In genomic region chr2:155590876-155591275, GRCm38 (mm10) we compare ENCODE assay signal across 14 mouse cellular contexts. TPM values are rescaled to one million over a fixed set of nuclear protein-coding genes. Genes with fewer than 3 reads are reported as not detected.
A peak's percentile ranks its signal among the peaks of the same experiment; 100 is the strongest.
DNase-seq lines count a peak whose midpoint lies in the region; ATAC-seq lines count a peak whose summit lies in the region.
"Had no signal": no experiment of that assay in that cellular context is flagged by ENCODE, and none has a peak within 500 bp of the region (broad histone marks: within the 10 kb centered on the region; RNA-seq: fewer than 3 reads in every experiment).

No protein-coding gene starts in this region.

- 0 out of 2 replicates have a peak, but pooled peaks cover 4% of the 10 kb centered on the region for H3K27me3 ChIP-seq in heart, embryonic 13.5 days (replicated peaks)
- H3K27me3 ChIP-seq in embryonic facial prominence, embryonic 10.5 days (replicated peaks; ENCODE audit: low read depth, poor library complexity, severe bottlenecking): no peaks in the 10 kb centered on the region
- H3K27me3 ChIP-seq in kidney, embryonic 16.5 days (ENCODE audit: insufficient read depth, low read length): no peaks in the 10 kb centered on the region
- H3K27me3 ChIP-seq in liver, embryonic 16.5 days (ENCODE audit: control insufficient read depth, insufficient read depth, low read depth, low read length): no peaks in the 10 kb centered on the region
- H3K27me3 ChIP-seq: embryonic facial prominence, embryonic 12.5 days had no signal

- intact Hi-C loops in left cerebral cortex, postnatal 36 days (cut with DNase I): no loop called here

- no peak for ATAC-seq in heart, embryonic 13.5 days (ENCODE audit: extremely low read depth, insufficient number of reproducible peaks, low FRiP score, low TSS enrichment)
- no peak for ATAC-seq in kidney, embryonic 16.5 days (ENCODE audit: low FRiP score, low TSS enrichment)
- no peak for ATAC-seq in liver, embryonic 16.5 days (ENCODE audit: low read depth)
- ATAC-seq: inflammation-experienced regulatory T-cells, adult 6 months had no signal

- DNase-seq in heart, adult 18-20 months: no peak
- no peak for DNase-seq in embryonic facial prominence, embryonic 10.5 days (ENCODE audit: low spot score)
- DNase-seq in left cerebral cortex, postnatal 36 days (ENCODE audit: low spot score in 2 of 2): no peak
- no peak for DNase-seq in cerebellum, adult 8-10 months
- no peak for DNase-seq in layer of hippocampus, postnatal 36 days
- DNase-seq: adrenal gland, postnatal 14 days; cerebellum, adult 11-12 months; thymus, postnatal 25 days had no signal

- 85% methylated on average over 2 of the region's 2 CpGs for WGBS in heart, embryonic 13.5 days
- 84% methylated on average over 2 of the region's 2 CpGs for WGBS in embryonic facial prominence, embryonic 10.5 days
- 89% methylated on average over 2 of the region's 2 CpGs for WGBS in kidney, embryonic 16.5 days
- 80% methylated on average over 2 of the region's 2 CpGs for WGBS in liver, embryonic 16.5 days (ENCODE audit: insufficient replicate concordance)

- H3K36me3 ChIP-seq in heart, embryonic 13.5 days: peaks cover 4% of the 10 kb centered on the region; the same call in 1 of the 2 replicates
- H3K36me3 ChIP-seq in embryonic facial prominence, embryonic 10.5 days (replicated peaks): no peaks in the 10 kb centered on the region
- H3K36me3 ChIP-seq in kidney, embryonic 16.5 days (ENCODE audit: insufficient read depth, low read length): no peaks in the 10 kb centered on the region
- H3K36me3 ChIP-seq in liver, embryonic 16.5 days (ENCODE audit: control insufficient read depth, insufficient read depth): no peaks in the 10 kb centered on the region; the same call in 1 of the 2 replicates
- H3K36me3 ChIP-seq: embryonic facial prominence, embryonic 12.5 days had no signal

- no peaks in the 10 kb centered on the region for H3K9me3 ChIP-seq in heart, embryonic 13.5 days
- H3K9me3 ChIP-seq in embryonic facial prominence, embryonic 10.5 days: no peaks in the 10 kb centered on the region
- no peaks in the 10 kb centered on the region for H3K9me3 ChIP-seq in kidney, embryonic 16.5 days (ENCODE audit: low read length)
- no peaks in the 10 kb centered on the region for H3K9me3 ChIP-seq in liver, embryonic 16.5 days (replicated peaks; ENCODE audit: control insufficient read depth, low read length)
- H3K9me3 ChIP-seq: embryonic facial prominence, embryonic 12.5 days had no signal

- H3K4me1 ChIP-seq in heart, embryonic 13.5 days: peaks cover 14% of the 10 kb centered on the region
- peaks cover 18% of the 10 kb centered on the region for H3K4me1 ChIP-seq in embryonic facial prominence, embryonic 10.5 days
- peaks cover 11% of the 10 kb centered on the region for H3K4me1 ChIP-seq in kidney, embryonic 16.5 days (ENCODE audit: insufficient read depth, low read length)
- H3K4me1 ChIP-seq in liver, embryonic 16.5 days (ENCODE audit: control insufficient read depth, low read depth, low read length): peaks cover 56% of the 10 kb centered on the region

- no peak overlapping the region for H3K27ac ChIP-seq in heart, embryonic 13.5 days (replicated peaks)
- no peak overlapping the region for H3K27ac ChIP-seq in embryonic facial prominence, embryonic 10.5 days (replicated peaks)
- H3K27ac ChIP-seq in kidney, embryonic 16.5 days (ENCODE audit: low read length): no peak overlapping the region
- peak overlapping the region; percentile 89 for H3K27ac ChIP-seq in liver, embryonic 16.5 days (ENCODE audit: low read length)

- peak overlapping the region; percentile 89 for H3K9ac ChIP-seq in heart, embryonic 13.5 days
- 0 out of 2 replicates have a peak overlapping the region, but pooled peaks have one; percentile 82 for H3K9ac ChIP-seq in kidney, embryonic 16.5 days (replicated peaks; ENCODE audit: low read length)
- peak overlapping the region; percentile 83; the same call in 1 of the 2 replicates for H3K9ac ChIP-seq in liver, embryonic 16.5 days (ENCODE audit: low read depth, low read length)

- H3K4me3 ChIP-seq in heart, embryonic 13.5 days: no peak overlapping the region
- peak overlapping the region; percentile 62; the same call in 1 of the 2 replicates for H3K4me3 ChIP-seq in embryonic facial prominence, embryonic 10.5 days
- no peak overlapping the region for H3K4me3 ChIP-seq in kidney, embryonic 16.5 days (ENCODE audit: low read length)
- H3K4me3 ChIP-seq in liver, embryonic 16.5 days (ENCODE audit: low read depth, low read length): peak overlapping the region; percentile 81

- peak overlapping the region; percentile 79; the same call in 1 of the 2 replicates for H3K4me2 ChIP-seq in heart, embryonic 13.5 days
- no peak overlapping the region for H3K4me2 ChIP-seq in kidney, embryonic 16.5 days (replicated peaks; ENCODE audit: low read depth, low read length)
- peak overlapping the region; percentile 67 for H3K4me2 ChIP-seq in liver, embryonic 16.5 days (ENCODE audit: low read depth, low read length)

RNA-seq across cellular contexts. Expression of gene Gss, which starts 1.7 kb away (rescaled TPM):
- 24.2 and 25.6 TPM in 2 replicates for polyA plus RNA-seq in heart, embryonic 13.5 days (2015; fragmentation: Nextera tagmentation; extraction: Ambion mirVana)
- 10 to 100 TPM; 14.4 to 15.6 TPM for total RNA-seq in heart, adult 18-20 months (2021)
- polyA plus RNA-seq in embryonic facial prominence, embryonic 10.5 days (2016; fragmentation: Nextera tagmentation; extraction: Ambion mirVana): 20.2 and 22.9 TPM in 2 replicates
- 65.2 and 71.3 TPM in 2 replicates for polyA plus RNA-seq in kidney, embryonic 16.5 days (2015; fragmentation: Nextera tagmentation; extraction: Ambion mirVana)
- polyA plus RNA-seq in liver, embryonic 16.5 days (2015; fragmentation: Nextera tagmentation; extraction: Ambion mirVana): 77.8 and 81.1 TPM in 2 replicates
- total RNA-seq in left cerebral cortex, postnatal 36 days (2021): 10 to 100 TPM; 14.1 to 15.7 TPM
- 10 to 100 TPM; 24.7 to 26.9 TPM for total RNA-seq in layer of hippocampus, postnatal 36 days (2021)

RNA-seq across cellular contexts. Expression of gene Myh7b, which starts 20.1 kb away (rescaled TPM):
- polyA plus RNA-seq in heart, embryonic 13.5 days (2015; fragmentation: Nextera tagmentation; extraction: Ambion mirVana): 17.7 and 21.2 TPM in 2 replicates
- 10 to 100 TPM; 23.0 to 30.1 TPM for total RNA-seq in heart, adult 18-20 months (2021)
- polyA plus RNA-seq in embryonic facial prominence, embryonic 10.5 days (2016; fragmentation: Nextera tagmentation; extraction: Ambion mirVana): 0.75 and 0.77 TPM in 2 replicates
- polyA plus RNA-seq in kidney, embryonic 16.5 days (2015; fragmentation: Nextera tagmentation; extraction: Ambion mirVana): 0.56 and 1.7 TPM in 2 replicates
- 0.94 and 1.7 TPM in 2 replicates for polyA plus RNA-seq in liver, embryonic 16.5 days (2015; fragmentation: Nextera tagmentation; extraction: Ambion mirVana)
- total RNA-seq in left cerebral cortex, postnatal 36 days (2021): 1 to 10 TPM; 3.8 to 4.2 TPM
- total RNA-seq in layer of hippocampus, postnatal 36 days (2021): 1 to 10 TPM; 3.3 to 5.3 TPM
- total RNA-seq: megakaryocyte-erythroid progenitor cell, adult 5-6 weeks had no signal

Comparison
In these comparisons a context has a peak if more than half of its experiments do, and no peak if none do; other contexts are left out.
1. H3K4me3 ChIP-seq: peak in embryonic facial prominence, embryonic 10.5 days (single experiment) and liver, embryonic 16.5 days (single experiment); none in heart, embryonic 13.5 days (single experiment) and kidney, embryonic 16.5 days (single experiment).
2. Peak in every context shown above with its lines, with median percentiles within 50 percentile points of each other: H3K9ac ChIP-seq.